Mouse (Mus musculus) splenic B cell, adult 2 months (primary cell): ENCODE measurements around the gene Cdc20b.
"Not testable (repeated sequence)": the region's sequence is repeated elsewhere in the genome, so short reads cannot be mapped to it uniquely, and the experiment has no call there.

Source experiments
- DNase-seq: peaks from one replicate; pipeline ENCODE4 v3.0.0-alpha.2; 2011; ENCODE audit warnings: low read depth, low spot score
- H3K27me3 ChIP-seq: 2 replicates; pipeline ENCODE4 v1.6.1; 2012; ENCODE audit warnings: mild to moderate bottlenecking, low read length, moderate library complexity, mixed read lengths; ENCODE audit not compliant: control insufficient read depth, poor library complexity, insufficient read depth, severe bottlenecking
- H3K36me3 ChIP-seq: 2 replicates; pipeline ENCODE4 v1.6.1; 2012; ENCODE audit warnings: mild to moderate bottlenecking, low read length, moderate library complexity, mixed read lengths; ENCODE audit not compliant: control insufficient read depth, poor library complexity, insufficient read depth, severe bottlenecking

Cdc20b gene

DNA sequence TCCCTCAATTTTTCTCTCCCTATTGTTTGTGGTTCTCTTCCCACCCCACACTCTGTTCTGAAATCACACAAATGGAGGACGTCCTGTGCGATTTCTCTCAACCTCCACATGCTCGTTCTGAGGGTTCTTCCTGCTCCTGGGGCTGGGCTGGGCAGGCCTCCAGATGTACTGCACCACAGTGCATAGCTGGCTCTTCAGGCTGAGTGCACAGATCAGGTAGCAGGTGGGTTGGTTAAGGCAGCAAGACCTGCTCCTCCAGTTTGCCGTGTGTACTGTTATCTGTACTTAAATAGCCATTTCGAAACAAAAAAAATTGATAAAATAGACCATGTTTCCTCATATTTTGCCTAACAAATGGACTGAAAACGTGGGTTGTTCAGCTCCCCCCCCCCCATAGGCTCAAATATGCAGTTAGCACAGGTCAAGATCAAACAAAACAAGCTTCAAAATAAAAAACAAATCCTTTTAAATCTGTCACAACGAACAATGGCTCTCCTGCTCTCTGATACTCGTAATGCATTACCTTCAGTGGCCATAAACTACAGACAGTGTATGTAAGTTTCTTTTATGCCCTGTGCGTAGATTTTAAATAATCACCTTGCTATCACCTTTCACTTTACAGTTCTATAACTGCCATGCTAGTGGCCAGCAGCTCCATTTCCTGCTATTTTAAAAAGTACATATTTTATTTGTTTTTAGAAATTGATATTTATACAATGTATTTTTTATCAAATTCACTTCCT is 34.2 kb upstream of the Cdc20b start:
- Histone ChIP-seq H3K36me3 (no peaks in the 10 kb centered on the region), H3K27me3 (peaks cover 2% of the 10 kb centered on the region; the same call in 1 of the 2 replicates)
- DNase-seq, result no peak

DNA sequence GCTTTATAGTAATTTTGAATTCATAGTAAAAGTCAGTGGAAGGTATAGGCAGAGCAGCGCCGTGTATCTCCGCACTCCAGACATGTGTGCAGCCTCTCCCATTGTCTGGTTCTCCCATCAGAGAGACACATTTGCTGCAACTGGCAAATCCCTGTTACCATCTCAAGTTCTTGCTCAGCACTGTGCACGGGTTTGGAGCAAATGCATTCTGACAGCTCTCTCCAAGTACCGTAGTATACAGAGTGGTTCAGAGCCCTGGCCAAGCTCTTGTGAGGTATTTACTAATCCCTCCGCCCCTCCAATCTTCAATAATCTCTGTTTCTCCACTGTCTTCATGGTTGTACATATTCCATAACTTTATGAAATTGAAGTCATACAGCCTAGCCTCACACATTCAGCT is 22.2 kb upstream of the Cdc20b start:
- no peaks in the 10 kb centered on the region for H3K36me3 ChIP-seq
- DNase-seq, result no peak
- H3K27me3 ChIP-seq, result no peaks in the 10 kb centered on the region

DNA sequence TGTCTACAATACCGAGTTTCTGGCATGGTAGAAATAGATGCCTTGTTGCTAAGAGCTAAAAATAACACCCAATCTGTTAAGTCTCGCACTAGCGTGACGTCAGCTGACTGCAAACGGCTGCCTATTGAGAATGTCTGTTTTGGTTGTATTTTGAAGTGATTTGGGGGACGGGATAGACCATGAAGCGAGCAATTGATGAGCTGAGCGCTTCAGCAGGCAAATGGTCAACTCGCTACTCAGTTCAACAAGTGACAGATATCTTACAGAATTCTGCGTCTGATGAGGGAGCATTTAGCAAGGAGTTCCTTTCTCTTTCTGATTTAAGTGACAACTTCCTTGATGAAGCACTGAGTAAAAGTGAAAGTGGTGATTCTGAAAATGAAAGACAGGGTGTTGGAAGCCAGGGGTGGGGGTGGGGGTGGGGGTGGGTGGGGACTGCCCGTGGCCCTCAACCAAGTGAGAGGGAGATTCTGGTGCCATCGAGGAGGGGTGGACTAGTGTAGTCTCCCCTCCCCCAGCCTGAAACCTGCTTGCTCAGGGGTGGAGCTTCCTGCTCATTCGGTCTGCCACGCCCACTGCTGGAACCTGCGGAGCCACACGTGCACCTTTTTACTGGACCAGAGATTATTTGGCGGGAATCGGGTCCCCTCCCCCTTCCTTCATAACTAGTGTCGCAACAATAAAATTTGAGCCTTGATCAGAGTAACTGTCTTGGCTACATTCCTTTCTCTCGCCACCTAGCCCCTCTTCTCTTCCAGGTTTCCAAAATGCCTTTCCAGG is 21.5 kb upstream of the Cdc20b start:
- not testable (repeated sequence) for H3K36me3 ChIP-seq, H3K27me3 ChIP-seq
- DNase-seq, result peak; percentile 67

DNA sequence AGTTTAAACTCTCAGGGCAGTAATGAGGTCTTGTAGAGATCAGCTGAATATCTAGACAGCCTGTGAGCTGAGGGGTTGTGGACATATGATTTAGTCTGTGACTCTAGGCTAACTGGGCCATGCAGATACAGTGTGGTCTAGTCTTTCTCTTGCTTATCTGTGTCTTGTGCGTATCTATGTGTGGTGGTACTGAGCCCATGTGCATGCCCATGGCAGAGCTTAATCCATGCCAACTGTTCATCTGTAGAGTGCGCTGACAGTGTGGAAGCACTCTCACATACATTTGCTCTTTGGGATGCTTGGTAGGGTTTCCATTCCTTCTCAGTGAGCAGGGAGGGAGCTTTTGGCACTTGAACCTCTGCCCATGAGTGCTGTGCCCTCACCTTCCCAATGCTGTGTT is 13.4 kb upstream of the Cdc20b start:
- DNase-seq, result no peak
- H3K36me3 ChIP-seq, result no peaks in the 10 kb centered on the region
- H3K27me3 ChIP-seq, result no peaks in the 10 kb centered on the region

DNA sequence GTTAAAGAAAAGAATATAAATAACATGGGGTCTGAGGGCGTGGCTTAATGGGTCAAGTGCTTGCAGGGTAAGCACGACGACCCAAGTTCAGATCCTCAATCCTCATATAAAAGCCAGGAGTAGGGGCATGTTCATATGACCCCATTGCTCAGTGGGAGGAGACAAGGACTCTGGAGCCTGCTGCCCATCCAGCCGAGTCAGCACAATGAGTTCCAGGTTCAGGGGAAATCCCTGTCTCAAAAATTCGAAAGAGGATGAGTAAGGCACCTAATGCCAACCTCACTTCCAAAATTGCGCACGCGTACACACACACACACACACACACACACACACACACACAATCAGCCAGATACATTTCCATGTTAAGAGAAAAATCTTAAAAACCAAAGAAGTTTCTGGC is 12.4 kb upstream of the Cdc20b start:
- no peaks in the 10 kb centered on the region for H3K27me3 ChIP-seq
- no peaks in the 10 kb centered on the region for H3K36me3 ChIP-seq
- DNase-seq, result no peak

DNA sequence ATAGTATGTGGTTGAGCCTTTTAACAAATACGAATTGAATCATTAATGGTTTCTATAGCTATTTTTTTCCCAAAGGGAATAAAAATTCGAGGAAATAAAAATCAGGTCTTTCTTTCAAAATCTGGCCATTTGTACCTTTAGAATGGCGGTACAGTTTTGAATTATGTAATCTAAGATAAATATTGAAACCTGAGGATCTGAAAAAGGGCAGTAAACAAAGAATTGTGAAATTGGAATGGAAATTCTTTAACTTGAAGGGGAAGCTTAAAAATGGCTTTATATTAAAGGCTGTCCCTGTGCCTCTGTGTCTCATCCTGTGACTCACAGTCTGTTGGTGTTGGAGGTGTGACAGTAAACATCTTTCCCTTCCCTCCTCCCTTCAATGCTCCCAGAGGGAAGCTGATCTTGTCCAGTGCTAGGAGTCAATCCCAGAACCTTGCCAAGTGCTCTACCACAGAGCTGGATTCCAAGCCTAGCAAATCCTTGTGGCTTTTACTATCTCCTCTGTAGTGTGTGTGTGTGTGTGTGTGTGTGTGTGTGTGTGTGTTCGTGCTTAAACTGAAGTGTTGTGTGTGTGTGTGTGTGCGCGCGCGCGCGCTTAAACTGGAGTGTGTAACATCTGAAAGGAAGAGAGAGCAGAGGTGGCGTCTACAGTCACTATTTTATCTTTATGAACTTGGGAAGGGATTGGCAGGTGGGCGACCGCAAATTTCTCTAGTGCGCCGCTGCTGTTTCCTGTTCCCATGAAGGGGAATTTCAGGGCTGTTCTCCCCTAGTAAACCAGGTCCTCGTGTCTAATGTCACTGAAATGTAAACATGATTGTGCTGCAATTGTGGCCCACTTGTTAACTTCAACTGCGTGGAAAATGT is 11.4 kb upstream of the Cdc20b start:
- peak; percentile 21 for DNase-seq
- Histone ChIP-seq H3K36me3 (no peaks in the 10 kb centered on the region), H3K27me3 (no peaks in the 10 kb centered on the region)

DNA sequence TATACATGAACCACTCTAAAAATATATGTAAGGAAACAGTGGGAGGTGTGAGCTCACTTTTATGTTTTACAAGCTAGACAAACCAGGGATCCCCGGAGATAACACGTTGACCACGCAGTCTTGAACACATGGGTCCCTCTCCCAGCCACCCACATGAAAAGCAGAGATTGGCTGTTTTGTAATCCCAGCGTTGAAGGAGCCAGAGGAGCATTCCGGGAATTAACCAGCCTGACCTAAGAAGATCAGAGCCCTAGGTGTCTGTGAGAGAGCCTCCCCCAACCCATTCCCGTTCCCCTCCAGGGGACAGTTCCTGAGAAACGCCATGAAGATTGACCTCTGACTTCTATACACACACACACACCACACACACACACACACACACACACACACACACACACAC is 3.6 kb upstream of the Cdc20b start:
- peaks cover 6% of the 10 kb centered on the region for H3K27me3 ChIP-seq
- no peaks in the 10 kb centered on the region for H3K36me3 ChIP-seq
- DNase-seq, result no peak

DNA sequence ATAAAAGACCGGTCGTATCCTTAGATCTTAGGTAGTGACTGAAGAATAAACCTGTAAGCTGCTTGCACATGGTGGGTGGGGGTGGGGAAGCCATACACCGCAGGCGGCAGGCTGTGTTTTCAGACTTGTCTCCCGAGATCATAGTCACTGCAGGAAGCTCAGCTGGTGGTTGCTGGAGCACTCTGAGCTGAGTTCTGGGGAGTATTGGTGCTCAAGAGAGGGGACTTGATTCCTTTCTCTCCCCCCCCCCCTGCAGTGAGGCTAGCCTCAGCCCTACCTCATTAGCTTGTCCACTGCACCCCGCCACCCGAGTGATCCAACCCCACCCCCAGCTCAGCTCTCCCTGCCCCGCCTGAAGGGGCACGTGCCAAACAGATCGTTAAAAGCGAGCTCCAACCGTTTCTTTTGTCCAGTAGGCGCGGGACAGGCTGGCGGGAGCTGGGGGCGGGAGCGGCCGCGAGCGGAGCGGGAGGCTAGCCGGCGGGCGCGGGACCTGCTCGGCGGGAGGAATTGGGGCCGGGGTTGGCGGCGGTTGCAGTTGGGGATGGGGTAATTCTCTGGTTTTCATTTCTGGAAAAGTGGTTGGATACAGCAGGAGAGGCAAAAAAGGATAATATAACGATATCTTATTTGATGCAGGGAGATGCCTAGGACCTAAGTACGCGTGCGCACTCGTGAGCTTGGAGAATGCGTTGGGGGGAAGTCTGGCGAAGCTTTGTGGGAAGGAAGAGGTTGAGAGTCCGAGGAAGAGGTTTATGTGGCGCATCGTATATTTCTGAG is 2.9 kb upstream of the Cdc20b start:
- DNase-seq, result peak; percentile 37
- Histone ChIP-seq H3K36me3 (no peaks in the 10 kb centered on the region), H3K27me3 (peaks cover 6% of the 10 kb centered on the region)

DNA sequence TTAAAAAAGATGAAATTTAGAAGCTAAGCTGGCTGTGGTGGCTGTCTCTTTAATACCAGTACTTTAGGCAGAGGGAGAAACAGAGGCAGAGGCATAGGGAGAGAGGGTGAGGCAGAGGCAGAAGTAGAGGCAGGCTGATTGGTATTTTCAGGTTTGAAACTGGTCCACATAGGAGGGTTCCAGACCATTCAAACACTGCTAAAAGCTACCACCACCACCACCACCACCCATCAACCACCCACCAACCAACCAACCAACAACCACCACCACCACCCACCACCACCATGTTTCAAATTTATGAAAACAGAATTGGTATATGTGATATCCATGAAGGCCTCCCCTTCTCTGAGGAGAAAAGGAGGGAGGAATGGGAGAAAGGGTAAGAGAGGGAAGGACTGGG is 2.1 kb upstream of the Cdc20b start:
- DNase-seq, result no peak
- Histone ChIP-seq H3K27me3 (peaks cover 6% of the 10 kb centered on the region), H3K36me3 (no peaks in the 10 kb centered on the region)

DNA sequence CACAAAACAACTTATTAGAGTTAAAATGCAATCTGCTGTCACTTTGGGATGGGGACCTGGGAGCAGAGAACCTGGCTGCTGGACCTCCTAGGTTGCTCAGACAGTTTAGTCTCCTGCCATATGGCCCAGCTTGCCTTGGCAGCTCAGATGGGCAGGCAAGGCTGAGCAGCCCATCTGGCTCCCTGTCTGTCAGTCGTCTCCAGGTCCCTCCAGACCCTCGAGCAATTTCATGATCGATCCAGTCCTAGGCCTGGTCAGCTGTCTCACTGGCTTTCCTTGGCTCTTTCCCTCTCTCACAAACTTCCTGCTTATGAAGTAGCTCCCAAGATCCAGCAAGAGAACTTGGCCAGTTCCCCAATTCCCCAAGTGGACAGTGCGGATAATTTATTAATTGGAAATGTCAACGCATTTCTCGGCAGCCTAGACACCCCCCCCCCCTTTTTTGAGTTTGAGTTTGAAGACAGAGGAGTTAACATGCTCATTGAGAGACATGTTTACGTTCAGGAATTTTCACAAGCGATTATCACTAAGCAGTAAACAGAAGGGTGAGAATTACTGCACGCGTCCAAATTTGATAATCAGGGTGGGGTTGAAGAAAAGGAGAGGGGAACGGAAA is 532 bp upstream of the Cdc20b start:
- peak; percentile 8 for DNase-seq
- peaks cover 6% of the 10 kb centered on the region for H3K27me3 ChIP-seq

DNA sequence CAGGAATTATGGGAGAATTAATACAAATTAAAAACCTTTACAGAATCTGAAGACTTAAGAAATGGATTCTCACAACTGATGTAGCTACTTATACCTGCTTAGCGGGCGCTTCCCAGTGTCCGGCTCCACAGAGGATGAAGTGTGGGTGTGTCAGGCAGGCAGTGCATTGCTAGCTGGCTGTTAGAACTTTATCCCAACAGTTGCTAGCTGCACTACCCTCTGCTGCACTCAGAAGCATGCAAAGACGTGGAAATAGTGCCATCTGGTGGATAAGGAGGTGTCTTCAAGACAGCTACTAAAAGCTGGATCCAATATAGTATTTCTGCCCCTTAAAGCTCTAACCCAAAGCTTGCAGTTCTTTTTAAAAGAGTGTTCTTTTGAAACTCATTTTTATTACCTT is 941 bp downstream of the Cdc20b start:
- peak; percentile 93 for DNase-seq
- Histone ChIP-seq H3K27me3 (peaks cover 6% of the 10 kb centered on the region), H3K36me3 (no peaks in the 10 kb centered on the region)

More for the DNA sequence above, 532 bp upstream of the Cdc20b start:
- H3K36me3 ChIP-seq, result no peaks in the 10 kb centered on the region

DNA sequence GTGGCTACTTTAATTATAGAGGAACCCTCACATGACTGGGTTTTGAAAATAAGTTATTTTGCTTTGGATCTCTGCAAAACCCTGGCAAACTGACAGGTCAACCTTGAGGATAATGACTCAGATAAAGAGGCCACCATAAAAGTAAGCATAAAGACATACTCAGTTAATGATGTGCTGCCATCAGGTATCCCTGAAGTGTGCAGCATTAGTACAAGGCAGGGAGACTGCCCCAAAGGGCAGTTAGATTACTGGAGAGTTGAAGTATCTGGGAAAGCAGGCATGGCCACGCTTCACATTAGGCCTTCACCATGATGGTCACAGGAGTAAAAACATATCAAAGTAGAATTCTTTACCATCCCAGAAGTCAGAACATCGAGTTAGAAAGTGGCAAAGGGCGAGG is 10.0 kb downstream of the Cdc20b start:
- no peak for DNase-seq
- no peaks in the 10 kb centered on the region for H3K27me3 ChIP-seq
- H3K36me3 ChIP-seq, result no peaks in the 10 kb centered on the region

DNA sequence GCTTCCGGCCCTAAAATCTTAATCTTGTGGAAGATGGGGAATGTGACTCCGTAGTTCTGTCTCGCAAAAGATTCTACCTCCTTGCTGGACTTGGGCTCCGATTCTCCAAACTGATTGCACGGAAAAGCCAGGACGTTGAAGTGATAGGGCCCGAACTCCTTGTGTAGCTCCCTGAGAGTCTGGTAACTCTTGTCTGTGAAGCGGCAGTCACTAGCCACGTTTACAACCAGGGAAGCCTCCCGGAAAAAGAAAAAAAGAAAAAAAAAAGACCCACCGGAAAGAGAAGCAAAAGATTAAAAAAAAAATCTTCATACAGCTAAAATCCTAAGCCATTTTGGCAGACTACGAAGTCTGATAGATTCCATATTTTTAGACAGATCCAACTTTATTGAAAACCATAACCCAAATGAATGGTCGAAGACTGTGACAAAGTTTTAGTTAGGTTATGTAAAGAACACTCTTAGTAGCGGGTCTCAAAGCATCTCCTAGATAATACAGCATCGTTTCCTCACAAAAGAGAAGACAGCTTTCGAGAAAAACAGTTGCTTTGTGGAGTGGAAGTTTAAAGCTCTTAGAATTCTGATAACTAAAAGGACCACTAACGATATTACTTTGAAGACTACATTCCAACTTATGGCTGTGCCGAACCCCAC is 10.7 kb downstream of the Cdc20b start:
- Histone ChIP-seq H3K27me3 (no peaks in the 10 kb centered on the region), H3K36me3 (no peaks in the 10 kb centered on the region)
- no peak for DNase-seq
